Mouse (Mus musculus) kidney, adult 2 months (tissue): ENCODE data around the gene Bcl11b. TPM values are rescaled to one million over a fixed set of nuclear protein-coding genes. Genes with fewer than 3 reads are reported as not detected.
A peak's percentile ranks its signal among the peaks of the same experiment; 100 is the strongest.

ENCODE experiments used
- DNase-seq: peaks from one replicate; pipeline ENCODE4 v3.0.0; 2021
- H3K27ac ChIP-seq: fragments of 200-500 bp; 2 replicates; pipeline ENCODE4 v1.5.1; 2012; ENCODE audit warnings: low read depth, low read length, control low read depth, inconsistent platforms; ENCODE audit not compliant: insufficient read depth
- H3K27me3 ChIP-seq: fragments of 200-500 bp; replicated peaks from 2 replicates; pipeline ENCODE4 v1.6.1; 2012; ENCODE audit warnings: mild to moderate bottlenecking, moderate library complexity, low read length, inconsistent platforms; ENCODE audit not compliant: control insufficient read depth, insufficient read depth
- H3K36me3 ChIP-seq: fragments of 200-500 bp; 2 replicates; pipeline ENCODE4 v1.6.1; 2012; ENCODE audit warnings: mild to moderate bottlenecking, moderate library complexity, low read length, inconsistent platforms; ENCODE audit not compliant: control insufficient read depth, insufficient read depth
- H3K4me1 ChIP-seq: fragments of 200-500 bp; 2 replicates; pipeline ENCODE4 v1.6.1; 2011; ENCODE audit warnings: low read length; ENCODE audit not compliant: control insufficient read depth, insufficient read depth
- H3K4me3 ChIP-seq: fragments of 200-500 bp; 2 replicates; pipeline ENCODE4 v1.5.1; 2011; ENCODE audit warnings: mild to moderate bottlenecking, low read depth, low read length, control low read depth; ENCODE audit not compliant: insufficient read depth
- CTCF ChIP-seq: fragments of 200-500 bp; conservative IDR thresholded peaks from 2 replicates; pipeline ENCODE4 v1.5.1; 2011; ENCODE audit warnings: low read depth, mild to moderate bottlenecking, control low read depth, low read length, moderate library complexity, mixed read lengths; ENCODE audit not compliant: insufficient read depth, insufficient read length
- POLR2A ChIP-seq: fragments of 200-500 bp; IDR thresholded peaks from one replicate; pipeline ENCODE4 v1.6.1; 2011; ENCODE audit warnings: low read depth, low read length, control low read depth
- WGBS: fragments of 180-500 bp; shearing (Covaris S2); methylation state at CpG from one replicate; pipeline ENCODE4 v1.1.7; 2018; 5-methylcytosine and 5-hydroxymethylcytosine counted together
- polyA plus RNA-seq: library from polyadenylated mRNA; depleted of rRNA; stranded (reverse); fragments of >200 nt; gene quantifications from 2 replicates; pipeline ENCODE4 v1.2.3, GENCODE M21; 2012

The Bcl11b gene
- polyA plus RNA-seq, 1 experiment: 4.9 TPM

- no peak overlapping the region for H3K27ac ChIP-seq
- TF ChIP-seq CTCF (no peak), POLR2A (no peak)
- no peak overlapping the region for H3K4me3 ChIP-seq
- no peaks in the 10 kb centered on the region for H3K27me3 ChIP-seq
- peaks cover 4% of the 10 kb centered on the region; the same call in 1 of the 2 replicates for H3K4me1 ChIP-seq
- DNase-seq: no peak
- H3K36me3 ChIP-seq: no peaks in the 10 kb centered on the region
- WGBS: 76% methylated on average over 14 of the region's 14 CpGs
Observed at GRCm38 (mm10) chr12:107964396-107965085, 38.9 kb downstream of the Bcl11b start.

- H3K27me3 ChIP-seq: no peaks in the 10 kb centered on the region
- H3K27ac ChIP-seq: no peak overlapping the region
- H3K36me3 ChIP-seq: no peaks in the 10 kb centered on the region
- DNase-seq: no peak
- WGBS: 24% methylated on average over 7 of the region's 7 CpGs
- H3K4me1 ChIP-seq: peaks cover 4% of the 10 kb centered on the region; the same call in 1 of the 2 replicates
- no peak overlapping the region for H3K4me3 ChIP-seq
- no peak for TF ChIP-seq POLR2A
Observed at GRCm38 (mm10) chr12:107962852-107963251, 40.5 kb downstream of the Bcl11b start.

- DNase-seq: peak; percentile 35
- H3K4me3 ChIP-seq: no peak overlapping the region
- H3K27me3 ChIP-seq: no peaks in the 10 kb centered on the region
- no peaks in the 10 kb centered on the region; the same call in 1 of the 2 replicates for H3K4me1 ChIP-seq
- 54% methylated on average over 15 of the region's 15 CpGs for whole genome bisulfite sequencing
- no peak overlapping the region for H3K27ac ChIP-seq
- no peaks in the 10 kb centered on the region for H3K36me3 ChIP-seq
- TF ChIP-seq CTCF (no peak), POLR2A (no peak)
Observed at GRCm38 (mm10) chr12:107961843-107962242, 41.6 kb downstream of the Bcl11b start.

- Histone ChIP-seq H3K4me1 (no peaks in the 10 kb centered on the region; the same call in 1 of the 2 replicates), H3K27ac (no peak overlapping the region)
- WGBS: 20% methylated on average over 12 of the region's 12 CpGs
Observed at GRCm38 (mm10) chr12:107960789-107961491, 42.5 kb downstream of the Bcl11b start.

GRCm38 (mm10) chr12:107960365-107960764 lies 43.0 kb downstream of the Bcl11b start:
- no peak for DNase-seq
- Histone ChIP-seq H3K27me3 (no peaks in the 10 kb centered on the region), H3K36me3 (no peaks in the 10 kb centered on the region), H3K4me1 (no peaks in the 10 kb centered on the region; the same call in 1 of the 2 replicates), H3K4me3 (no peak overlapping the region), H3K27ac (no peak overlapping the region)
- 77% methylated on average over 14 of the region's 14 CpGs for whole genome bisulfite sequencing
- TF ChIP-seq POLR2A (no peak), CTCF (no peak)

More at GRCm38 (mm10) chr12:107960789-107961491, 42.5 kb downstream of the Bcl11b start:
- no peak for TF ChIP-seq POLR2A
- TF ChIP-seq CTCF: no peak
- Histone ChIP-seq H3K4me3 (no peak overlapping the region), H3K27me3 (no peaks in the 10 kb centered on the region), H3K36me3 (no peaks in the 10 kb centered on the region)
- DNase-seq: peak; percentile 79

- TF ChIP-seq CTCF (no peak), POLR2A (no peak)
- no peak overlapping the region for H3K27ac ChIP-seq
- DNase-seq: no peak
- no peaks in the 10 kb centered on the region for H3K27me3 ChIP-seq
- no peak overlapping the region for H3K4me3 ChIP-seq
- 68% methylated on average over 8 of the region's 8 CpGs for WGBS
- H3K36me3 ChIP-seq: no peaks in the 10 kb centered on the region
- no peaks in the 10 kb centered on the region; the same call in 1 of the 2 replicates for H3K4me1 ChIP-seq
Observed at GRCm38 (mm10) chr12:107959872-107960271, 43.5 kb downstream of the Bcl11b start.

- no peak for DNase-seq
- Histone ChIP-seq H3K4me1 (0 out of 2 replicates have a peak, but pooled peaks cover 6% of the 10 kb centered on the region), H3K4me3 (no peak overlapping the region), H3K27ac (no peak overlapping the region), H3K27me3 (no peaks in the 10 kb centered on the region), H3K36me3 (no peaks in the 10 kb centered on the region)
- TF ChIP-seq POLR2A (no peak), CTCF (no peak)
- WGBS: 70% methylated on average over 16 of the region's 16 CpGs
Observed at GRCm38 (mm10) chr12:107953044-107953684, 50.2 kb downstream of the Bcl11b start.
